Mouse (Mus musculus) left cerebral cortex, postnatal 10 days (tissue): ENCODE measurements around the gene Coro1c. TPM values are rescaled to one million over a fixed set of nuclear protein-coding genes. Genes with fewer than 3 reads are reported as not detected.
A peak's percentile ranks its signal among the peaks of the same experiment; 100 is the strongest.

Source experiments
- DNase-seq, 2 experiments: peaks; one replicate each; pipeline ENCODE4 v3.0.0; 2021 to 2022; ENCODE audit warnings: low spot score in 2 of 2, mixed read lengths in 1 of 2; ENCODE audit errors: extremely low spot score in 1 of 2
- intact Hi-C: fragments of 180-260 bp; cut with DNase I; formaldehyde crosslinking; loops from one replicate; pipeline ENCODE4 v1.15.1; 2025
- total RNA-seq, 2 experiments: library from RNA; stranded (reverse); gene quantifications; 2 replicates each; pipeline ENCODE4 v1.2.3; 2021

The Coro1c gene
- total RNA-seq, 2 experiments from 2014 or later = 117 to 122 TPM

DNA sequence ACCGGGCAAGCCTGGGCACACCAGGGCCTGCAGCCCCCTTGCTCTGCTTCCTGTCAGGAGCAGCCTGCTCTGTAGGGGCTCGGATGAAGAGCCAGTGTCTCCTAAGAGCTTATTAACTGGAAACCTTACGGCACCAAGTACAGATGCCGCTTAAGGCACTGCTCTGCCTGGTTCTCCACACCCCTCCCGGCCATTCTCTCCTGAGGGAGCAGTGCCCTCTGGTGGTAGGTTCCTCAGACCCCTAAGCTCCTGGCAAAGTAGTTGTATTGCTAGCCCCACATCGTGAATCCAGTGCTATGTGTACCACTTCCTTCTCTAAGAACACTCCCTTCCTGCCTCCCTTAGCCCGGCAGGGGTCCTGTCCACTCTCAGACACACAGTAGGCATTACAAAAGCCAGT, 63.8 kb downstream of the Coro1c start:
- peak in 1 of 2 experiments; percentile 83 for DNase-seq
- intact Hi-C loops = loop anchor here (2.0 kb wide), 1 partner anchor 72 kb away; the partner anchor contains the start of genes Iscu and Sart3

DNA sequence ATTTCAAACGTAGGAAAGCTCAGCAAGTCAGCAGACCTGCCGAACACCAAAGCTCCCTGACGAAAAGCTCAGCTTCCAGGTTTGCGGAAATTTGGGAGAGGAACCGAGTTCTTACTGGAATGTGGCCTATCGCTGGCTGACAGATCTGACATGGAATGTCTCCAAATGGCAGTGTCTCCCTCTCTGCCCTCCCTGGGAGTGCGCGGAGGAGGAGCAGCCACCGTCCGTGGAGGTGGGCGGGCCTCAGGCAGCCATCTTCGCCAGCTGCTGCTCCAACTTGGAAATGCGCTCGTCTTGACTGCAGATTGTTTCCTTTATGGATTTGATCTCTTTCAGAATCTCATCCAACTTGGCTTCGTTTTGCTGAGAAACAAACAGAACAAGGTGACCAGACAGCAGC, 64.5 kb downstream of the Coro1c start:
- DNase-seq = no peak
- intact Hi-C loops = loop anchor here (2.0 kb wide), 1 partner anchor 71 kb away; the partner anchor contains the start of genes Iscu and Sart3

DNA sequence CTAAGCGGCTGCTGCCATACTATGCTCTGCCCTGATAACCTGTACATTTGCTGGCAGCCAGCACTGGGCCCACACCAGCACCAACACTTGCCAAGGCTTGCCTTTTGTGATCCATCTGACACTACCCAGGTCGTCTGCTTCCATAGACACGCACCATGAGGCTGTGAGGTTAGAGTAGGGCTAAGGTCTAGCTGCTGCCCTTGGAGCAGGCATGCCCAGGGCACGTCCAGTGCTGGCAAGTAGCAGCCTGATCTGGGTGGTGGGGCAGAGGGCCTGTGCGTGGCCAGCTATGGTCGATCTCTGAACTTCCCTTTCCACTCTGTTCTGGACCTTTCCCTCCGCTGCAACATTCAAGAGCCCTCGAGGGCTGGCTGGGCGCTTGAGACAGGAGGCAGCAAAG, 65.7 kb downstream of the Coro1c start:
- no peak for DNase-seq

DNA sequence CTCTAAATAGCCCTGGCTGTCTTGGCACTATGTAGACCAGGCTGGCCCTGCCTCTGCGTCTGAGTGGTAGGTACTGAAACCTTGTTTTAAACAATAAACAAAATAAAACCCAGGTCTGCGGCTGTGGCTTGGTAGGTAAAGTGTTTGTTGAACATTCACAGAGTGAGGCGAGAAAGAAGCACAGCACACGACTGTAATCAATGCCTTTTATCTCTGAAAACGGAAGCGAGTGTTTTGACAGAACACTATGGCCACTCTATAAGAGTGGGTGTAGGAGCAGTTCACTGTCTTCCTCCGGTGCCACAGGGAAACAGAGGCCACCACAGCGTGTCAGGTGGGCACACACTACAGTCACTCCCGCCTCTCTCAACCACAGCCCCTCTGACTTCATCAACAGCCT, 66.3 kb downstream of the Coro1c start:
- intact Hi-C loops = no loop called here
- DNase-seq = no peak

More for the DNA sequence above, 65.7 kb downstream of the Coro1c start:
- intact Hi-C loops = no loop called here

DNA sequence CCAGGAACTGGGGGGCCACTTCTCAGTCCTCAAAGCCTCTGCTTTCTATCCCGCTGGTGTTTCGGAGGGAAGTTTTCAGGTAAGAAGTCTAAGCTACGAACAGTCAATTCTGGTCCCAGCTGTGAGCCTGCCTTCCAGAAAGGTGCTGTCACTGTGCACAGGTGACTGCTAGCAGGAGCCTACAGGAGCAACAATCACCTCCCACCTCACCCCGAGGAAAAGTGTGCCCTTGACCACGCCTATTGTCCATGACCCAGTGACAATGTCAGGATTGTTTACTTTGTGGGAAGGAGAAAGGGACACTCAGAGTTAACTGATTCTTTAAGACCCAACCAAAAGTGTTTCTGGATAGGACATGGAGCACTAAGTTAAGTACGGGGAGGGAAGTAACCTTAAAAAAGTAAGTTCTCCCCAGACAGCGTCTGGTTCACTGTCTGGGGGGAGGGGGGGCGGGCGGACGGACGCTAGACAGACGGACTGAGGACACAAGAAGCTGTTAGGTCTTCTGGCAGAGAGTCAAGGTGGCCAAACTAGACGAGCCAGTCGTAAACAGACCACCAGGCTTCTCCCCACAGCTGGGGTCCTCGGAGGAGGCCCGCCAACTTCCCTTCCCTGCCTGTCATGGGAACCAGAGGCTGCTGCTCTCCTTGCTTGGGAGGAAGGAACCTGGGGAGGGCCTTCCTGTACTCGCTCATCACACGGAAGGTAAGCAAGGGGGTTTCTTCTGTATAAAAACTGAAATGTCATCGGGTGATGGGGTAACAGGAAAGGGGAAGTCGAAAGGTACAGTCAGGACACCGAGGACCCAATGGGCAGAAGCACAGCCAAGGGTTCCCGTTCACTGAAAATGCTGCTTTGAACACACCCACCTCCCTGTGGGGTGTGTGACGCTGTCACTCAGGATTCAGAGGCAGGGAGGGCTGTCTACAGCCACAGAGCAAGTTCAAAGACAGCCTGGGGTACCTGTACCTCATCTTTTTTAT, 67.0 kb downstream of the Coro1c start:
- intact Hi-C loops = no loop called here
- DNase-seq = peak in 1 of 2 experiments; percentile 68

DNA sequence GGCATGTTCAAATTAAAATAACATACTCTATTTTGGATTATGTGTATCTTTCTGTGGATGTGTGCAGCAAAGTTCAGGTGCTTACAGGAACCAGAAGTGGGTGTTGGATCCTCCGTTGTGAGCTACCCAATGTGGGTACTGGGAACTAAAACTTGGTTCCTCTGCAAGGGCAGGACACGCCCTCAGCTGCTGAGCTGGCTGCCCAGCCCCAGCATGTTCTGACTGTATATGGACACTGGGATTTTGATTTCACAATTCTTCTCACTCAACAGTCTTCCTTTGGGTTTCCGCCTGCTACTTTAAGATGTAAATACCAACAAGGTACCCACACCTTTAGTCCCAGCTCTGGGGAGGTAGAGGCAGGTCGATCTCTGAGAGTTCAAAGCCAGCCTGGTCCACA, 68.1 kb downstream of the Coro1c start:
- intact Hi-C loops = no loop called here
- no peak for DNase-seq

DNA sequence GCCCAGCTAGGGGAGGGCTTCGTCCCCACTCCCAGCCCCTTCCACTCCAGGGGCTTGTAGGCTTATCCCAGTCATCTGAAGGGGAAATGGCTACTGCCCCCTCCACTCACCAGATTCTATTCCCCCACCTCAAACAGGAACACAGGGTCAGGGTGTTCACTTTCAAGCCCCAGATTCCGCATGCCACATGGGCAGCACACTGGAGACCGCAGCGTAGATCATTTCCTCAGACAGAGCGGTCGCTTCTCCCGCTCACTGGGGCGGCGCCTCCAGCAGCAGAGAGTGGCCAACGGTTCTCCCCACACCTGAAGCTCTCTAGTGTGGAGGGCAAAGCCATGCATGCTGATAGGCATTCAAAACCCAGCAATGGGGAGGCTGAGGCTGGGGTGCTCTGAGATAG, 71.6 kb downstream of the Coro1c start:
- intact Hi-C loops = no loop called here
- DNase-seq = no peak

DNA sequence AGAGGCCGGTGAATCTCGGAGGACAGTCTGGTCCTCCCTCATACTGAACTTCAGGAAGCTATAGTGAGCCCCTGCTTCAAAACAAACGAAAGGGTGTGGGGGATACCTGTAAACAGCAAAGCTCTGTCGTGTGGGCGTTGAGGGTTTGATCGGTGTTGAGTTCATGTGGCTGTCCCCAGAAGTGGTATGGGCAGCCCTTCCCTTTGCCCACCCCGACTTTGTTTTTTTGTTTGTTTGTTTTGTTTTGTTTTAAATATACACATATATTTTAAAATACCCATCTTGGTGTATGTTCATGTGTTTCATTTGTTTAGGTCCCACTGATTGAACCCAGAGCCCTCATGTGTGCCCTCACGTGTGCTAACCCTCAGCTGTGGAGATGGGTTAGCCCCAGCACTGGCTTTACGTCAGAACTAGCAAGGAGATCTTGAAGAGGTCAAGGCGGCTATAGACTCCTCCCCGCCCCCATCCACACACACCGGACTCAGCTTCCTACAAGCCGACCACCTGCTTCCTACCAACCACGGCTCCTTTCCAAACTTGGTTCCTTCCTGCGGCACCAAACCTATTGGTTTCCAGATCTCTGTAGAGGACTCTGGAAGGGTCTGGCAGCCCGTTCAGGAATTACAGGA, 75.1 kb downstream of the Coro1c start:
- intact Hi-C loops = no loop called here
- no peak for DNase-seq

DNA sequence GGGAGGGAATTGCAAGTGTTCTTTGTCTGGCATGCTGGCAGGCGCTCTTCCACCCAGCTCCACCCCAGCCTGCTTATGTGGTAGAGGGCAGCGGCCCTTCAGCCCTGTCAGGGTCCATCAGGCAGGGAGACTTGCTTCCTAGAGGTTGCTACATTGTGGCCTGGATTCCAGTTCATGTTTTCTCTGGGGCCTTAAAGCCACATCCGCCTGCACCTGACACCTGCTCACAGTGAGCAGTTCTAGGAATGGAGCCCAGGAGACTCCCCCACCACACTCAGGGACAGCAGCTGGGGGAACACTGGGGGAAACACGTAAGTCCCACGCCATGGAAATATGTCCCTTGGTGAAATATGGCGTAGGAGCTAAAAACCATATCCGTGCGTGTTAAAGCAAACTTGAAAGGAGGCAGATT, 76.1 kb downstream of the Coro1c start, which contains the start of gene Selplg:
Gene Selplg, minus strand, starts transcription at position 155 of the 412 bp plus-strand sequence.
- DNase-seq = no peak
- intact Hi-C loops = no loop called here

DNA sequence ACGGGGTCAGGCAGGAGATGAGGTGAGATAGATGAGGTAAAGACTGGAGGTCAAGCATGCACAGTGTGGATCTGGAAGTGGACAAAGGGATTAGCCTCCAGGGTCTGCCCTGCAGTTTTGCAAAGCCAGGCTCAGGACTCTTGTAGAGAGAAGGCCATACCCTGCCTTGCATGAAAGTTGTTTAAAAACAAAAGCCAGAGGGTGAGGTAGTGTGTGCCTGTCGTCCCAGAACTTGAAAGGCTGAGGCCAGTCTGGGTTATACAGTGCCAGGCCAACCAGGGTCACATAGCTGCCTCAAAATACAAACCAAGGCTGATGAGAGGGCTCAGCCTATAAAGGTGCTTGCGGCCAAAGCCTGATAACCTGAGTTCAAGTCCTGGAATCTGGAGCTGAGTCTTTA, 76.8 kb downstream of the Coro1c start:
- DNase-seq = no peak
- intact Hi-C loops = no loop called here

DNA sequence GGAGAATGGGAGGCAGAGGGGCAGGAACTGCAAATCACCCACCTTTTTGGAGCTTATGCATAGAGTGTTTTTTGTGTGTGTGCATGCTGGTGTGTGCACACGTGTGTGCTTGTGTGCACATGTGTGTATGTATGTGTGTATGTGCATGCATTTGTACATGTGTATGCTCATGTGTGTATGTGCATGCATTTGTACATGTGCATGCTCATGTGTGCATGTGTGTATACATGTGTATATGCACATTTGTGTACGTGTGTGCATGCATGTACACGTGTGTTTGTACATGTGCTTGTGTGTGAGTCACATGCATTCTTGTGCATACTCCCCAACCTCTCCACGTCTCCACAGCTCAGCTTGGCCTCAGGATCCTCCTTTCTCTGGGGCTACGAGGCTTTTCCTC, 77.8 kb downstream of the Coro1c start:
- intact Hi-C loops = no loop called here
- no peak for DNase-seq

DNA sequence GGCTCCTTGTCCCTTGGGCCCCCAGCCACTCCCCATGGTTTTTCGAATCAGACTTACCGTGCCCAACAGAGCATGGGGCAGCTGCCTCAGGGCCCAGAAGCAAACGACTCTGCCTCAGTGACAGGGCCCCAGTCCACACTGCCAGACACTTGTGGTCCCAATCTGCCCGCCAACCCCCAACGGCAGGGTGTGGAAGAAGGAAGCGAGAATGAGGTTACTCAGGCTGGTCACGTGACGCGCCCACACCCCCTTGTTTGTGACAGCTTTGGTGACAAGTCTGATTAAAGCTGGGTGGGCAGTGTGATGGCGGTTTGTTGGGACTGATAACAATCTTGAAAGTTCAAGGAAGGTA, 78.3 kb downstream of the Coro1c start:
- peak in 1 of 2 experiments; percentile 72 for DNase-seq
- intact Hi-C loops = no loop called here

DNA sequence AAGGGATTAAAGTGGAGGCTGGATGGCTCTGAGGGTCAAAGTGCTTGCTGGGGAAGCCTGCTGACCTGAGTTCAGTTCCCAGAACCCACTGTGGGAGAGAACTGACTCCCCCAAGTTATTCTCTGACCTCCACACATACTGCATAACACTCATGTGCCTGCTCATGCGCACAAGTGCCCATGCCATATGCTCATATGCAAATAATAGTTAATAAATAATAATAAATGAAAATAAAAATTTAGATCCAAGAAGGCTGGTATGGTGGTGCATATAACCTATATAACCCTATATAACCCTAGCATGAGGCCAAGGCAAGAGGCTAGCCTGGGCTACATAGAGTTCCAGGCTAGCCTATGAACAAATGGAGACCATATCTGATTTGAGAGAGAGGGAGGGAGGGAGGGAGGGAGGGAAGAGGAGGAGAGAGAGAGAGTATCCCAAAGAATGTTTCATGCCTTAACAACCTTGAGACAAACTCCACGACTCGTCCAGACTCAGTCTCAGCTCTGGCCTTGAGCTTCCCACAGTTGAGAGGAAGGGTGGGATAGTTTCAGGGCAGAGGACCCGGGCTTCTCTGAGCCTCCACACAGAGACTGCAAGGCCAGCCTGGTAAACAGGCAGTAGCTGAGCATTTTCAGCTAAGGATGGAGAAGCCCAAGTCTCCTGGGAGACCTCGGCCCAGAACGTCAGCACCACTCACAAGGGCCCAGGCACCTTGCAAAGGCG, 78.8 kb downstream of the Coro1c start:
- DNase-seq = no peak
- intact Hi-C loops = no loop called here

DNA sequence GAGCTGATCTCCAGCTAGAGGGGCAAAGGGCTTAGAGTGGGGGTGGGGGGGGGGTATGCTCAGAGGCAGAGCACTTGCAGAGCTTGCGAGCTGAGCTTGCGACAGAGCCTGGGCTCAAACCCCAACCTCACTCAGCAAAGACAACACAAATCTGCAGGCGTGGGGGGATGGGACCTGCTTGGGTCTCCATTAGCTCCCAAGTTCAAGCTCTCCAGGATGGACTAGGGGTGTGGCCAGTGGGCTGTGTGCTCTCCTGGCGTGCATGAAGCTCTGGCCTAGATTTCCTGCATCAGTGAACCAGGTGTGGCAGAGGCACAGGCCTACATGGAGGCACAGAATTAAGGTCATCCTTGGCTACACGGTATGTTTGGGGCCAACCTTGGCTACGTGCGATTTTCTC, 80.1 kb downstream of the Coro1c start:
- DNase-seq = no peak
- intact Hi-C loops = no loop called here

DNA sequence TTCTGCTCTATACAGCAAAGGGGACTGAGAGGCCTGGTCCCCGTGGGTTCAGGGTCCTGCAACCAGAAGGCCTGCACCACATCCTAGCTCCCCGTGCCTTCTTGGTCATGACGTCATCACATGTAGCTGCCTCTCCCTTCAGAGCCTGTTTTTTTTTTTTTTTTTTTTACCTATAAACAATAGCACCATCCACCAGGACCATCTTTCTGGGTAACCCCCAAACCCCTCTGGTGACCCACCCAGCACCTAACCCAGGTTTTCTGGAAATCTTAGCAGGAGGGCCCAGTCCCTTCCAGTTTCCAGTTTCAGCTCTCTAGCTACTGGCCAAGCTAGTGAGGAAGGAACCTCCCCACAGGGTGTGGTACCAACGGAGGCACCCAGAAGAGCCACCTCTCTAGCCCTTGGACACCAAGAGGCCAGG, 80.6 kb downstream of the Coro1c start:
- intact Hi-C loops = no loop called here
- no peak for DNase-seq

DNA sequence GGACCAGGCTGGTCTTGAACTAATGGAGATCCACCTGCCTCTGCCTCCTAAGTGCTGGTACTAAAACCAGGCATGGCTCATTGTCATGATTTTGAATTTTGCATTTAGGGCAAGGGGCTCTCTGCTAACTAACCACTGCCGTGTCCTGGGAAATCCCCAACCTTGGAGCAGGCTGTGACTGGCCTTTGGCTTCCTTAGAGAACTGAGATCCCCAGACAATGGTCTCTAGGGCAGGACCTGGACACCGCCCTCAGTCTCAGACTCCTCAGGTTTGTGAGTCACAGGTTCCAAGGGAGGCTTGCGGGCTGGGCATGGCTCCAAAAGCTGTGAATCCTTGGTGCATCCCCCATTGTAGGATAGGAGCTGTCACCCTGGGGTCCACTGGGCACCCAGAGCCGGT, 81.9 kb downstream of the Coro1c start:
- intact Hi-C loops = no loop called here
- no peak for DNase-seq

DNA sequence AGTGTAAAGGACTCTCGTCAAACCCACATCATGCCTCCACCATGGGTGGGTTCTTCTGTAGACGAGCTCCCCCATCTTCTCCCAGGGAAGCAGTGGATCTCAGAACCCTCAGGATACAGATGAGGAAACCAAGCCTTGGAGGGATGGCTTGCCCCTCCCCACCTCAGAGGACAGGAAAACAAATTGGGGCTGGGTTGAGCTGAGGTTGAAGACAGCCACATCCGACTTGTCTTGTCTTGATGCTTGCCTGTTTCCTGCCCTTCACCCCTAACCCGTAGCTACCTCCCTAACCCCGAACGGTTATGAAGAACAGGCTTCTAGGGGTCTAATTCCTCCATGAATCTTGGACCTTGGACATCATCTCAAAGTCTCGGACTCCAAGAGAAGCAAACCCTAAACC, 83.0 kb downstream of the Coro1c start:
- no peak for DNase-seq
- intact Hi-C loops = no loop called here

DNA sequence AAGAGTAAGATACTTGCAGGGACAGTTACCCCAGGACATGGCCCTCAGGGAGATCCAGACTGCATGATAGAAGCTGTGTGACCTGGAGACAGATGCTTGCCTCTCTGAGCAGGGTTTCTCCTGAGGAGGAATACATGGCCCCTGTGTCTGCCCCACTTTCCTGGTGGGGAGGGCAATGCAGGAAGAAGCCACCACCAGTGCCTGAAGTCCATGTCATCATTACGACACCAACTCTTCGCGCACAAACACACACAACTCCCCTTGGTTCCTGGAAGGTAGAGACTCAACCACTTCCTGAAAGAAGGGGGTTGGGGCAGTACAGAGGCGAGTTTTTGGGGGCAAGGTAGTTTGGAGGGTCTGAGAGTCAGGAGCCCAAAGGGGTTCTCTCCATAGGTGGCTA, 84.3 kb downstream of the Coro1c start:
- DNase-seq = no peak
- intact Hi-C loops = no loop called here

DNA sequence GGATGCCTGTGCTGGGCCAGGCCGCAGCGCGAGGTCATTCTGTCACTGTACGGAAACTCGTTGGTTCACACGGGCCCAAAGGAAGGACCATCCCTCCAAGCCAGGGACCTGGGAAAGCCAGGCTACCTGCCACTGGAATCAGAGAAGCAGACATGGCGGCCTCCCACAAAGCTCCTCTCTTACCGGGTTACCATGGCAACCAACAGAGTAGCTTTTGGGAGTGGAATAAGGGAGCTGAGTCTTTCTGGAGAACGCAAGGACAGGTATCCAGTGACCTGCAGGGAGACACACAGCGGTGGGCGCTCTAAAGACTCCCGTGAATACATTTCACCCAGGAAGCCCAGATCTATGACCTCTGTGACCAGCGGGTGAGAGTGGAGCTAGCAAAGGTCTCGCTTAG, 90.0 kb downstream of the Coro1c start:
- intact Hi-C loops = loop anchor here (10.0 kb wide), 1 partner anchor 454 kb away; no protein-coding TSS in a partner anchor
- DNase-seq = no peak
